Mouse (Mus musculus): ENCODE data around the gene Grik1.

Gene Grik1

DNA sequence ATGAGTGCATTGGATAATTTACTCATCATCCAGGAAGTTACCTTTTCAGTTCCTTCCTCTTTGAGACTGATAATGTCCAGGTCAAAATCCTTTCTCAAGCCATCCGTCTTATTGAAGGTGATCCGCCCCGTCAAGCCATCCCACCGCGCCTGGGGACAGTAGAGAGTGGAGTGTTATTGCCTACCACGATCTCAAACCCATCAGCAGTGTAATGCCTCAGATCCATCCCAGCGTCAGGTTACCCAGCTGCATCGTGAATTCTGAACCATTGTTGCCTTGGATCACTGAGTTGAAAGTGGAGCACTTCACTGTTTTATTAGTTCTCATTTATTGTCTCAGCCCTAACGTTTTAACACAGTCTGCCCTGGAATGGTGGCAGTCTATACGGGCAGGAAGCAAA, 332.6 kb downstream of the Grik1 start:
- DNase-seq (ENCODE audit: inconsistent ontology term): no peak

DNA sequence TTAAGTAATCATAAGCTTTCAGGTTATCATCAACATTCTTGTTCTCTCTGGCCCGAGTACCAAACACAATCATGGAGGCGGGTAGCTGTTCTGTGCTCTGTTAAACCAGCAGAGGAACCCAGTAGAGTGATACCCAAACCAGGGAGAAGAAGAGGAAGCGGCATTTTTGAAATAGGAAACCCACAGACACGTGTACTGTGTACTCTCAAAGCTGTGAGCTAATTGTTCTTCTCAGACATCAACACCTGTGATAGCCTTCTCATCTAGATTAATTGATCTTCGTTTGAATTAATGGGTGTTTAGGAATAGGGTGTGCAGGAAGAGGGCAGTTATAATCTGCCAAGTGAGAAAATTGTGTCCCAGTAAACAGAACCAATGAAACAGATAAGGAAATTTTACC, 333.9 kb downstream of the Grik1 start:
- DNase-seq (ENCODE audit: inconsistent ontology term): no peak

- DNase-seq (ENCODE audit: inconsistent ontology term): no peak
These were observed 335.2 kb downstream of the Grik1 start for GRCm38 (mm10) chr16:87954715-87955441.

DNA sequence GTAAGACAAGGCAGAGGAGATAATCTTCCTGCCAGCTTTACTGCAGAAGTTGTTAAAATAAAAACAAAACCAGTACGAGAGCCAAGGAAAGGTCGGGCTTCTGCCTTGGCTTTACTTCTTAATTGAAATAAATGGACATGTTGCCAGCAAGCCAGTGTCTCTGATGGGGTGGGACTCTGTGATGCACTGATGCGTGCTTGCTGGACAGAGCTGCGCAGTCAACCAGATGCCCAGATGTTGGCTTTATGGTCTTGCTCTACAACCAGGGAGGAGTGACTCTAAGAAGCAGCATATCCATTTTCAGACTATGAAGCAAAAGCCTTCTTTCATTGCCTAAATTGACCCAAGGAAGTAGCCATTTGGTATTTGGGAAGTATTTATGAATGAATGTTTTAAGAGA, 336.9 kb downstream of the Grik1 start:
- DNase-seq (ENCODE audit: inconsistent ontology term): no peak

DNA sequence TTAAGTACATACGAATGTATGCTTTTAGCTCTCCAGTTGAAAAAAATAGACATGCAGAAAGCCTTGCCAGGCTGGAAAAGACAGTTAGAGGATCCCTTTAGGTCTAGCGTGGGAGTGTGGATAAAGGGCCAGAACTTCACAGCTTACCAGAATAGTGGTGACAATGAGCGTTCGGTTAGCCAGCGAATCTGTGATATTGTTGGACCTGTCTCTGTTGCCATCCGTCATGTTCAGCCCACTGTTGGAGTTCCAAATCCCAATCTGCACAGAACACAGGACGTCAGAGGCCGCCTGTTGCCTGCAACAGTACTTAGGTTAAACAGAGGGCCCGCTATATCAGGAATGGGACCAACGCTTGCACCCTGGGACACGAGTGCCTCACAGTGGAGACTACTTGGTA, 340.2 kb downstream of the Grik1 start:
- DNase-seq (ENCODE audit: inconsistent ontology term): no peak

GRCm38 (mm10) chr16:87948122-87948521, 341.9 kb downstream of the Grik1 start:
- DNase-seq (ENCODE audit: inconsistent ontology term): no peak

DNA sequence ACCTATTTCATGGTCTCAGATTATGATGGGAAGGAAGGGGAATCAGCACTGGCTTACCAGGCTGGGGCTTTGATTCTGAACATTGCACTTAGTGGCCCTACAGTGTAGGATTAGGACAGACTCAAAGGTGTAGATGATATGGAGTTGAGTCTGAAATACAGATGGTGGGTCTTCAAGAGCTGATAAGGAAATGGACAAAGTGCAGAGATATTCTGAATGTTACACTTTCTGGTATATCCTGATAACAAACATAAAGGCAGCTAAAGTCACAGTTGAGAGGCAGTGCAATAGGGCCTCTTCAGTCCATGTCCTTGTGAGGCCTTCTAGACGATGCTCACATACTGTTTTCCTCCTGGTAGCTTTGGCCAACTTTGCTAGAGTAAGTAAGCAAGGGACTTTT, 345.7 kb downstream of the Grik1 start:
- DNase-seq (ENCODE audit: inconsistent ontology term): no peak

DNA sequence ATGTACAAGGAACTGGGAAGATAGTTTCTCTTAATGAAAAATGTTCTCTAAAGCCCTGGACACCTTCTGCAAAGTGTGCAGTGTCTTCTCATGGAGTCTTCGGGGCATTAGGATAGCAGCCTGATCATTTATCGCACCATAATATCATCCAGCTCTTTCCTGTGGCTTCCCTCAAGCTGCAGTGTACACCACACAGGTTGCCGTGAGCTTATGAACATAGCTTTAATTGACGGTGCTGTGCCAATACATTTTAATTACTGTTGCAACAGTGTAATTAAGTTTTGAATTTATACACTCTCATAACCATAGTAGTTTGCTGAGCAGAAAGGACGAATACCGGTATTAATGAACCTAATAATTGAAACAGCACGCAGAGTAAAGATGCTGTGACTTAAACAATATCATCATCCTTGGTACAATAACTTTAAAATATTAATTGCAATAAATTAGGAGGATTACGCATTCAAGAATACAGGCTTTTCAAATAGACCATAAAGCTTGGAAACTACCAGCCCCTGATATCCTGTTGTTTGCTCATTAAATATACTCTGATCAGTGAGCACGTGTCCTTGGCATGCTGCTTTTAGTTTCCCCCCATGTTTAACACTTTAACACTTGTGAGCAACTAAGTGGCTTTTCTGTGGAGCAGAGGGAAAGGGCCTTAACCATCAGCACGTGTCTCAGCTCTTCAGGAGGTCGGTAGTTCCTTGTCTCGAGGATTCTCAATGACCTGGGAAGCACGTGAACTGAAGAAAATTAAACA, 347.8 kb downstream of the Grik1 start:
- no peak for DNase-seq (ENCODE audit: inconsistent ontology term)

DNA sequence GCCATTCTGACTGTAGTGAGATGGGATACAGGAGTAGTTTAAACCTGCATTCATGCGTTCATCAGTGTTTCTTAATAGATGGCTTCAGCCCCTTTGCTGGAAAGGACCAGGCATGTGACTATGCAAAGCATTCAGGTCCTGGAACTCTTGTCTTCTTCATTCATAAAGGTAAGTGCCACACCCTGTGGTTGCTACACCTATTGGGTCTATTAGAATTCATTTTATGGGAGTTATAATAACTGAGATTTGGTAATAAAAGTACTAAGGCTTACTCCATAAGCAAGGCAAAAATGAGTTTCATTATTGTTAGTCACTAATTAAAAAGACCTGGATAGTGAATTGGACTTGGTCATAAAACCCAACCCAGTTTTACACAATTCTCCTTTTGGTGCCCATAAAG, 355.4 kb downstream of the Grik1 start:
- no peak for DNase-seq (ENCODE audit: inconsistent ontology term)

GRCm38 (mm10) chr16:87931358-87931757, 358.7 kb downstream of the Grik1 start:
- no peak for DNase-seq (ENCODE audit: inconsistent ontology term)

GRCm38 (mm10) chr16:87930519-87930918, 359.5 kb downstream of the Grik1 start:
- DNase-seq (ENCODE audit: inconsistent ontology term): no peak

GRCm38 (mm10) chr16:87928671-87929070, 361.4 kb downstream of the Grik1 start:
- DNase-seq (ENCODE audit: inconsistent ontology term): no peak

- DNase-seq (ENCODE audit: inconsistent ontology term): no peak
These were observed 372.2 kb downstream of the Grik1 start for GRCm38 (mm10) chr16:87917897-87918296.

- peak; percentile 65 for DNase-seq (ENCODE audit: inconsistent ontology term)
These were observed 372.9 kb downstream of the Grik1 start for GRCm38 (mm10) chr16:87917157-87917546.

GRCm38 (mm10) chr16:87916209-87917156, 373.6 kb downstream of the Grik1 start:
- DNase-seq (ENCODE audit: inconsistent ontology term): no peak

DNA sequence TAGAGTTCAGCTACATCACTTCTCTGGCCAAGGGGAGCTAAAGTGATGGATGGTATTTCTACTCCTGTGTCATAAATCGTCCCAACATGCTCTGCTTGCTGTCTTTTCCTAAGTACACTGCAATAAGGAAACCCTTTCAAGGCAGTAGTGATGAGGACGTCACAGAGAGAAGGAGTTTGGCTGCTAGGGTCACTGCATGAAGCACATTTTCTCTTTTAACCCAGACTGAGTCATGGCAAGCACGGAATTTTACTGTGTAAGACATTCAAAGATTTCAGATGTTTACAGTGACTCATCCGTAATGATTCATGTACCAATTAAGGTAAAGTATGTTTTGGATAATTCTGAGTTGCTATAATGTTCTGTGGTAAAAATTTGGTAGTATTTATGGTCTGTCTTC, 374.9 kb downstream of the Grik1 start:
- DNase-seq (ENCODE audit: inconsistent ontology term): peak; percentile 62

GRCm38 (mm10) chr16:87913781-87914180, 376.3 kb downstream of the Grik1 start:
- peak; percentile 46 for DNase-seq (ENCODE audit: inconsistent ontology term)

- peak; percentile 13 for DNase-seq (ENCODE audit: inconsistent ontology term)
These were observed 378.9 kb downstream of the Grik1 start for GRCm38 (mm10) chr16:87911201-87911600.

DNA sequence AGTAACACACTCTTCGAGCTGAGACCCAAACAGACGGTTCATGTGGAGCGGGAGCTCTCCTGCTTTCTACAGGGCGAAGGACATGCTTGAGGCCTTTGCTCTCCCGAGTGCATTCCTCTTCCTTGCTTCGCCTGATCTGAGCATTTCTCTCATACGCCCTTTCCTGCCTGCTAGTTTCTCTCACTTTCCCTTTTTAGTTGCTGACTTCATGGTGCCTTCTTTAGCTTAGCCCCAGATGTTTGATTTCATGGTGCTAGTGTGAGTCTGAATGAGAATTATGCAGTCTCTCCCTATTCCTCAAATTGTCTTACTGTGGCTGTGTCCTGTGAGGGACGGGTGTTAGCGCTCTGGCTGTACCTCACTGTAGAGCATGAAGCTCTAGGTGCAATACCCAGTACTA, 388.0 kb downstream of the Grik1 start:
- DNase-seq (ENCODE audit: inconsistent ontology term): no peak

DNA sequence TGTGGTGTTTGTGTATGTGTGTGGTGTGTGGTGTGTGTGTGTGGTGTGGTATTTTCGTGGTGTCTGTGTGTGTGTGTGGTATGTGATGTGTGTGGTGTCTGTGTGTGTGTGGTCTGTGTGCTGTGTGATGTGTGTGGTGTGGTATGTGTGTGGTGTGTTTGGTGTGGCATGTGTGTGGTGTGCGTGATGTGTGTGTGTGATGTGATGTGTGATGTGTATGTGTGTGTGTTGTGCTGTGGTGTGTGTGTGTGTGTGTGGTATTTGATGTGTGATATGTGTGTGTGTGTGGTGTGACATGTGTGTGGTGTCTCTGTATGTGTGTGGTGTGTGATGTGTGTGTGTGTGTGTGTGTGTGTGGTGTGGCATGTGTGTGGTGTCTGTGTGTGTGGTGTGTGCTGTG, 388.9 kb downstream of the Grik1 start:
- DNase-seq (ENCODE audit: inconsistent ontology term): no peak

GRCm38 (mm10) chr16:87875927-87876326, 414.1 kb downstream of the Grik1 start:
- no peak for DNase-seq (ENCODE audit: inconsistent ontology term)

GRCm38 (mm10) chr16:87864526-87864925, 425.5 kb downstream of the Grik1 start:
- no peak for DNase-seq (ENCODE audit: inconsistent ontology term)
